Mouse (Mus musculus) ovary, postnatal 14 days (tissue): ENCODE measurements at regions not wholly inside any gene's neighbourhood (a gene's known extent, or its start where the extent isn't known, plus 50 kb on each side); places are given as distances from the start of the nearest gene placed in this dataset.
A peak's percentile ranks its signal among the peaks of the same experiment; 100 is the strongest.
"Not testable (repeated sequence)": the region's sequence is repeated elsewhere in the genome, so short reads cannot be mapped to it uniquely, and the experiment has no call there.

Experiments
- DNase-seq: peaks from one replicate; pipeline ENCODE4 v3.0.0; 2022; ENCODE audit warnings: low spot score

- DNase-seq = no peak
Observed at GRCm38 (mm10) chr5:102123285-102123684, 53.6 kb upstream of the Wdfy3 start.

- peak; percentile 13 for DNase-seq
Observed at GRCm38 (mm10) chr5:102126737-102127136, 57.0 kb upstream of the Wdfy3 start.

GRCm38 (mm10) chr5:102147991-102148390 is 78.3 kb upstream of the Wdfy3 start:
- DNase-seq = no peak

GRCm38 (mm10) chr5:102149481-102150129 is 79.9 kb upstream of the Wdfy3 start:
- DNase-seq = peak; percentile 69

- DNase-seq = no peak
Observed at GRCm38 (mm10) chr5:102159621-102160020, 89.9 kb upstream of the Wdfy3 start.

GRCm38 (mm10) chr5:102167981-102168380 is 98.3 kb upstream of the Wdfy3 start:
- no peak for DNase-seq

- DNase-seq = no peak
Observed at GRCm38 (mm10) chr5:102171808-102172207, 102.1 kb upstream of the Wdfy3 start.

- DNase-seq = no peak
Observed at GRCm38 (mm10) chr5:102180250-102180649, 110.5 kb upstream of the Wdfy3 start.

GRCm38 (mm10) chr5:102188951-102189350 is 119.2 kb upstream of the Wdfy3 start:
- DNase-seq = not testable (repeated sequence)

- DNase-seq = no peak
Observed at GRCm38 (mm10) chr5:102206456-102206855, 136.7 kb upstream of the Wdfy3 start.

GRCm38 (mm10) chr5:102206953-102207352 is 137.2 kb upstream of the Wdfy3 start:
- peak; percentile 73 for DNase-seq

GRCm38 (mm10) chr5:102213145-102213544 is 143.4 kb upstream of the Wdfy3 start:
- peak; percentile 15 for DNase-seq

- no peak for DNase-seq
Observed at GRCm38 (mm10) chr5:102227131-102227530, 157.4 kb upstream of the Wdfy3 start.

GRCm38 (mm10) chr5:102242614-102243013 is 172.9 kb upstream of the Wdfy3 start:
- DNase-seq = no peak

GRCm38 (mm10) chr5:102244706-102245105 is 175.0 kb upstream of the Wdfy3 start:
- DNase-seq = no peak

- DNase-seq = no peak
Observed at GRCm38 (mm10) chr5:102248747-102249146, 179.0 kb upstream of the Wdfy3 start.

GRCm38 (mm10) chr5:102251076-102251475 is 181.4 kb upstream of the Wdfy3 start:
- no peak for DNase-seq

GRCm38 (mm10) chr5:102253786-102254185 is 184.1 kb upstream of the Wdfy3 start:
- DNase-seq = no peak

- DNase-seq = no peak
Observed at GRCm38 (mm10) chr5:102257104-102257503, 187.4 kb upstream of the Wdfy3 start.

- DNase-seq = no peak
Observed at GRCm38 (mm10) chr5:102261621-102262020, 191.9 kb upstream of the Wdfy3 start.

- DNase-seq = no peak
Observed at GRCm38 (mm10) chr5:102266451-102266850, 196.7 kb upstream of the Wdfy3 start.

- no peak for DNase-seq
Observed at GRCm38 (mm10) chr5:102267150-102267549, 197.4 kb upstream of the Wdfy3 start.

- no peak for DNase-seq
Observed at GRCm38 (mm10) chr5:102269204-102269603, 199.5 kb upstream of the Wdfy3 start.

- DNase-seq = no peak
Observed at GRCm38 (mm10) chr5:102275621-102276020, 205.6 kb upstream of the Arhgap24 start.
